Mouse (Mus musculus) hindbrain, embryonic 11.5 days (tissue): ENCODE data around the gene Ctns. TPM values are rescaled to one million over a fixed set of nuclear protein-coding genes. Genes with fewer than 3 reads are reported as not detected.

Source experiments
- ATAC-seq: fragments of 200-750 bp; cut with Nextera tagmentation; 2 replicates; pipeline ENCODE4 v1.8.0; 2017; ENCODE audit warnings: mild to moderate bottlenecking, moderate TSS enrichment, moderate library complexity; ENCODE audit not compliant: low FRiP score
- DNase-seq: peaks from one replicate; pipeline ENCODE4 v3.0.0-alpha.2; 2015; ENCODE audit warnings: low spot score
- H3K27ac ChIP-seq: fragments of 300-500 bp; sonication (generic); 2 replicates; pipeline ENCODE4 v1.5.1; 2014; ENCODE audit warnings: mild to moderate bottlenecking, low read depth, low read length
- H3K27me3 ChIP-seq: fragments of 300-500 bp; sonication (generic); 2 replicates; pipeline ENCODE4 v1.6.1; 2014; ENCODE audit warnings: mild to moderate bottlenecking, low read length, moderate library complexity, mixed read lengths; ENCODE audit not compliant: control insufficient read depth, insufficient read depth
- H3K36me3 ChIP-seq: fragments of 300-500 bp; sonication (generic); 2 replicates; pipeline ENCODE4 v1.6.1; 2014; ENCODE audit warnings: mild to moderate bottlenecking, low read length, moderate library complexity, mixed read lengths; ENCODE audit not compliant: control insufficient read depth, insufficient read depth
- H3K4me1 ChIP-seq: fragments of 300-500 bp; sonication (generic); replicated peaks from 2 replicates; pipeline ENCODE4 v1.6.1; 2014; ENCODE audit warnings: low read length, mixed read lengths; ENCODE audit not compliant: control insufficient read depth, insufficient read depth
- H3K4me2 ChIP-seq: fragments of 300-500 bp; sonication (generic); replicated peaks from 2 replicates; pipeline ENCODE4 v1.6.1; 2014; ENCODE audit warnings: mild to moderate bottlenecking, low read depth, low read length
- H3K4me3 ChIP-seq: fragments of 300-500 bp; sonication (generic); 2 replicates; pipeline ENCODE4 v1.5.1; 2014; ENCODE audit warnings: low read depth, low read length
- H3K9ac ChIP-seq: fragments of 300-500 bp; sonication (generic); 2 replicates; pipeline ENCODE4 v1.6.1; 2014; ENCODE audit warnings: low read depth, low read length
- H3K9me3 ChIP-seq: fragments of 300-500 bp; sonication (generic); 2 replicates; pipeline ENCODE4 v1.6.1; 2016; ENCODE audit warnings: low read length; ENCODE audit not compliant: control insufficient read depth
- WGBS: fragments of 180-500 bp; shearing (Covaris S2); extraction: QIAGEN DNeasy Blood & Tissue Kit; methylation state at CpG from one replicate; pipeline ENCODE4 v1.1.7; 2014; 5-methylcytosine and 5-hydroxymethylcytosine counted together
- polyA plus RNA-seq: library from polyadenylated mRNA; unstranded; fragments of >200 nt; fragmentation: Nextera tagmentation; extraction: Ambion mirVana; gene quantifications from 2 replicates; pipeline ENCODE4 v1.2.1, GENCODE M21; 2014

Gene Ctns
- polyA plus RNA-seq, 1 experiment from 2014 or later = 25.2 TPM

DNA sequence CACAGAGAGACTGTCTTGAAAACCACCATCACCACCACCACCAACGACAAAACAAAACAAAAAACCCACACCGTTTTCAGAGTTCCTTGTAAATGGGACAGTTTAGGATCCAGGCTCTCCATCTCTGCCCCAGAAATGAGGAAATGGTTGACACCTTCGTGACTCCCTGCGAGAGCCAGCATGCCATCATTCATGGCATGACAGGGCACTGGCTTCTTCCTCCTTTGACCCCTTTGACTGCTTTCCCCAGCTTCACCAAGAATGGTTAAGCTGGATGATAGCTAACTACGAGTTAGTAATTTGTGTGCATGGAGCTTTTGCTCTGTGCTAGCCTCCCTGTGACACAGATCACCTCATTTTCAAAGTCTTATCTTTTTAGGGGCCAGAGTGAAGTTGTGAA lies 36.6 kb downstream of the Ctns start:
- H3K4me3 ChIP-seq = no peak overlapping the region
- no peak overlapping the region for H3K27ac ChIP-seq
- no peak overlapping the region for H3K4me2 ChIP-seq
- no peaks in the 10 kb centered on the region for H3K9me3 ChIP-seq
- whole genome bisulfite sequencing = 72% methylated on average over 5 of the region's 5 CpGs
- ATAC-seq = no peak
- H3K4me1 ChIP-seq = peaks cover 3% of the 10 kb centered on the region; the same call in 1 of the 2 replicates
- H3K9ac ChIP-seq = no peak overlapping the region
- no peaks in the 10 kb centered on the region for H3K36me3 ChIP-seq
- DNase-seq = no peak
- H3K27me3 ChIP-seq = peaks cover 13% of the 10 kb centered on the region

DNA sequence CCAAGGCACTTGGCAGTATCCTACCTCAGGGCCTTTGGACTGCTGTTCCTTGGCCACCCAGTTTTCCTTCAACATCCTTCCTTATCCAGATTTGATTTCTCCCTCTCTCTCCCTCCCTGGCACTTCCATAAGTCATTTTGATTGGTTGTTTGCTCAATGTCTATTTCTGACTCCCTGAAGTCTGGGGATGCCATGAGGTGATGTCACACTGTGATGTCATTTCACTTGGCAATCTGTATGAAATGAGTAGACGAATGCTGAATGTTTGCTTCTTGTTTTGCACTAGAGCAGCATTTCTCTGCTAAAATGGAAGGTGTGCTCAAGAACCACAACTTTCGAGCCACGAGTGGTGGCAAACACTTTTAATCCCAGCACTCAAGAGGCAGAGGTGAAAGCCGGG lies 37.2 kb downstream of the Ctns start:
- no peak for DNase-seq
- Histone ChIP-seq H3K36me3 (no peaks in the 10 kb centered on the region), H3K4me2 (no peak overlapping the region), H3K27me3 (peaks cover 13% of the 10 kb centered on the region), H3K9ac (no peak overlapping the region), H3K4me1 (peaks cover 3% of the 10 kb centered on the region; the same call in 1 of the 2 replicates), H3K9me3 (no peaks in the 10 kb centered on the region), H3K27ac (no peak overlapping the region), H3K4me3 (no peak overlapping the region)
- no peak for ATAC-seq
- 91% methylated on average over 4 of the region's 4 CpGs for WGBS

DNA sequence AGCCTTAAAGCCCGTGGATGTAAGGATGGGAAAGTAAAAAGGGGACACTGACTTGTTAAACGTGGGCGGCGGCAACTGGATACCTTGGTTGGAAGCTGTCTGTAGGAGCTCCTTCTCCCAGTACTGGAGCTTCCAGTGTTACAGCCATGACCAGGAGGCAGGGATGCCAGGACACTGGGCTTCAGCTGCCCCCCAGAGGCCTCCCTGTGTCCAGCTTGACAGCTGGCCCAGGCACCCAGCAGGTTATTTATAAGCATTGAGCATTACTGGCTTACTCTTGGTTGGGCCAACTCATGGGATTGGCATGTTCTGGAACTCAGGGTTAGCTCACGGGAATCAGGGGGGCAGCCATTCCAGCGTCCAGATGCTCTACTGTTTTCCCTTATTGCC lies 38.0 kb downstream of the Ctns start:
- peak overlapping the region; percentile 80 for H3K4me2 ChIP-seq
- H3K4me1 ChIP-seq = peaks cover 3% of the 10 kb centered on the region; the same call in 1 of the 2 replicates
- no peak overlapping the region for H3K27ac ChIP-seq
- H3K36me3 ChIP-seq = no peaks in the 10 kb centered on the region
- no peak for DNase-seq
- H3K27me3 ChIP-seq = peaks cover 13% of the 10 kb centered on the region
- H3K4me3 ChIP-seq = peak overlapping the region; percentile 36
- no peaks in the 10 kb centered on the region for H3K9me3 ChIP-seq
- no peak overlapping the region; the same call in 1 of the 2 replicates for H3K9ac ChIP-seq
- WGBS = 34% methylated on average over 6 of the region's 6 CpGs
- no peak for ATAC-seq

DNA sequence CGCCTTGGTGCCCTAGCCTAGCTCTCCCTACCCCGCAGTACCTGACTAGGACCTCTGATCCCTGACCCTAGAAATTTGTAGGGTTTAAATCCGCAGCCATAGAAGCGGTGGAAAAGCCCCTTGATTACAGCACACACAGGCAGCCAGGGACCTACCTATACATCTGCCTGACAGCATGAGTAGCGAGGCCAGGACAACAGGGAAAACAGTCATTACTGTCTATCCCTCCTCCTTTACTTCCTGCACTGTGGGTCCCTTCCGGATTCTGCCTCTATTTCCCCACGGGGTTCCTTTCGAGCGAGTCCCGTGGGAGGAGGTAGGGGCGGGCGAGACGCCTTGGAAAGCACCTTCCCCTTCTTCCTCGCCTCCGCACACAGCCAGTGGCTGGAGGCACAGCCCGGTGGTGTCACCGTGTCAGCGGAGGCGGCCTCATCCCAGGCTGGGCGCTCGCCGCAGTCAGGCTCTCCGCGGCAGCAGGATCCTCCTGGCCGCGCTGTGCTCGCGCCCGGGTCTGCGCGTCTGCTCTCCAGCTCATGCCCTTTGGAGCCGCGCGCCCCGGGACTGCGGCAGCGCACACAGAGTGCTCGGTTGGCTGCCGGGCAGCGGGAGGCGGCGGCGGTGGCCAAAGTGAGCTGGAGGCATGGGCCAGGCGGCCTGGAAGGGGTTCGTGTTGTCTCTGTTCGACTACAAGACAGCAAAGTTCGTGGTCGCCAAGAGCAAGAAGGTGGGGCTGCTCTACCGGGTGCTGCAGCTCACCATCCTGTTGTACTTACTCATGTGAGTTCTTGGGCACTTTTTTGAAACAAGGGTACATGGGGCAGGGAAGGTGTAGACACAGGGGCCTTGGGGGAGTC lies 38.7 kb downstream of the Ctns start, which contains the start of gene P2rx5:
TSS of gene P2rx5 (plus strand) at position 465 of the 854 bp plus-strand sequence.
- ATAC-seq (peak; percentile 63), DNase-seq (peak; percentile 63)
- Histone ChIP-seq H3K9ac (peak within 1 kb of the TSS; percentile 53; the same call in 1 of the 2 replicates), H3K4me3 (peak within 1 kb of the TSS; percentile 36), H3K4me2 (peak within 1 kb of the TSS; percentile 80), H3K4me1 (peaks cover 3% of the 10 kb centered on the region; the same call in 1 of the 2 replicates), H3K9me3 (no peaks in the 10 kb centered on the region), H3K27me3 (peaks cover 13% of the 10 kb centered on the region), H3K27ac (no peak within 1 kb of the TSS), H3K36me3 (no peaks in the 10 kb centered on the region)
- WGBS = 2% methylated on average over 49 of the region's 49 CpGs

DNA sequence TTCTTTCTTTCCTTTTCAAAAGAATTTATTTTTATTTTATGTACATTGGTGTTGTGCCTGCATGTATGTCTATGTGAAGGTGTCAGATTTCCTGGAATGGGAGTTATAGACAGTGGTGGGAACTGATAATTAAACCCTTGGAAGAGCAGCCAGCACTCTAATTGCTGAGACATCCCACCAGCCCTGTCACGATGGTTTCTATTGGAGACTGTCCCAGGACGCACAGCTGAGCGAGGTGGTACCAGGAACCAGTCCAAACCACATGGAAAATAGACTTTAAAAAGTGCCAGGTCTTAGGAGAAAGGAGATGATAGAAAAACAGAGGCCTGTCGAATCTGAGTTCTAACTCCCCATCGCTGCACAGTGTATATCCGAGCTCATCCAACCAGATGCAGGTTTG lies 43.8 kb downstream of the Ctns start:
- no peak overlapping the region for H3K9ac ChIP-seq
- no peak for ATAC-seq
- H3K36me3 ChIP-seq = no peaks in the 10 kb centered on the region
- WGBS = 85% methylated on average over 6 of the region's 6 CpGs
- H3K4me1 ChIP-seq = peaks cover under 1% of the 10 kb centered on the region; the same call in 1 of the 2 replicates
- H3K27me3 ChIP-seq = peaks cover 7% of the 10 kb centered on the region; the same call in 1 of the 2 replicates
- H3K27ac ChIP-seq = no peak overlapping the region
- H3K4me2 ChIP-seq = no peak overlapping the region
- no peak for DNase-seq
- H3K4me3 ChIP-seq = no peak overlapping the region
- H3K9me3 ChIP-seq = no peaks in the 10 kb centered on the region

DNA sequence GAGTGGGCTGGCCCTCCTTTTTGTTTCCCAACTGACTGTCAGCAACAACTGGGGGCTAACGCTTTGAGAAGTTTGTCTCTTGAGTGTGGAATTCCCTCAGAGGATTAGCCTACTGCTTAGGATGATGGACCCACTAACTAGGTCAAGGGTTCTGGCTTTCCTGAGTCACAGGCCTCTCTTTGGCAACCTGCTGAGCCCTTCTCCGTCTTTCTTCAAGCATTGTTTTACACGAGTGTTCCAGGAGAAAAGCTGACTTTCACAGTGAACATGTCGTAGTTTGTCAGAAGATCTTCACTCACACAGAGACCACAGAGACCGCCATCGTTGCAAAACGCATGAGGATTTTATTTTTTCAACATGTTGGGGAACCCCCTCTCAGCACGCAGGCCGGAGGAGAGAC lies 50.6 kb downstream of the Ctns start:
- H3K4me3 ChIP-seq = no peak overlapping the region
- no peaks in the 10 kb centered on the region for H3K9me3 ChIP-seq
- H3K27me3 ChIP-seq = no peaks in the 10 kb centered on the region
- H3K4me2 ChIP-seq = no peak overlapping the region
- no peak for DNase-seq
- no peaks in the 10 kb centered on the region for H3K4me1 ChIP-seq
- no peak for ATAC-seq
- WGBS = 79% methylated on average over 9 of the region's 9 CpGs
- no peaks in the 10 kb centered on the region for H3K36me3 ChIP-seq
- no peak overlapping the region for H3K27ac ChIP-seq
- no peak overlapping the region for H3K9ac ChIP-seq

DNA sequence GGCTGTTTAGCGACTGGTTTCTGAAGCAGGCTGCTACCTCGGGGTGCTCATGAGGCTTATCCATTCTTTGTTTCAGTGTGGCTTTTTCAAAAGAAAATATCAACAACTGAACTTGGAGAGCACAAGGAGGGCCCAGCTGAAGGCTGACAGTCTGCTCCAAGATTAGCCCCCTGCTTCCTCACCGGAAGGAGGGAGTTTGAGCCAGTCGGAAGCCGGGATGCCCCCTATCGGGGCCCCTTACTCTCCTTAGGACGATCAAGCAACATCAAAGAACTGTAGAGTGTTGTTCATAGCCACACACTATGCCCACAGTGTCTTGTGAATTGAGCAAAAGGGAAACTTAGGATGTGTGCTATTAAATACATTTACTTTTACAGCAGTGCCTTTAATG lies 51.9 kb downstream of the Ctns start:
- no peaks in the 10 kb centered on the region for H3K9me3 ChIP-seq

DNA sequence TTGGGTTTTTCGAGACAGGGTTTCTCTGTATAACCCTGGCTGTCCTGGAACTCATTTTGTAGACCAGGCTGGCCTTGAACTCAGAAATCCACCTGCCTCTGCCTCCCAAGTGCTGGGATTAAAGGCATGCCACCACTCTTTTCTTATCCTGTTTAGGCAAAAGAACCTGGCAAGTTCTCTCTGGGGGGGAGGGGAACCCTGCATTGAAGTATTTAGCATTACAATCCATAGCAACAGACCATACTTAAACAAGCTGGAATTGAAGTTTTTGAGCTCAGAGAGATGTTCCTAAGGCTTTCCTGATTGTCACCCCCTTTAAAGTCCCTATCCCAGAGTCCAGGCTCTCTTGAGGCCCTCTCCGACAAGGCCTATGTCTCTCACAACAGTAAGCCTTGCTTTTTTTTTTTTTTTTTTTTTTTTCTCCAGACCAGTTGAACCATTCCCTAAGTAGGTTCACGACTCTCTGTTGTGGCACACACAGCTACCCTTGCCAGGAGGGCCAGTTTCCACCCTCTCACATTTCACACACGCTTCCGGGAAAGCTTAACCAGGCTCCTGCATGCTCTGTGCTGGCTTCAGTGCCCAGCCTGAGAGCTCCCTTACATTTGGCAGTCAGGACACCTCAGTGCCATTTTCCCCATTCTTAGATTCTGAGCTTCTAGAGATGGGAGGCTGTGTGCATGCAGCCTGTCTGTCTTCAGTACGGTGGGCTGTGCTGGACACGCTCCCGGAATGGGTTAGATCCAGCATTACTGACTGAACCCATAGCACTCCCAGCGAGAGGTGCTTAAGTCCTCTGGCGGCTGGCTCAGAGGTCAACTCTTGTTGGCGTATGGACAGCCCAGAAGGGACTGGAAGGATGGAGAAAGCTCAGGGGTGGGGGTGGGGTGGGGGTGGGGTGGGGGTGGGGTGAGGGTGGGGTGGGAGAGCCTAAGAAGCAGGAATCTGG lies 52.5 kb downstream of the Ctns start:
- ATAC-seq (no peak), DNase-seq (no peak)
- Histone ChIP-seq H3K27me3 (no peaks in the 10 kb centered on the region), H3K4me1 (no peaks in the 10 kb centered on the region), H3K4me3 (no peak overlapping the region), H3K36me3 (no peaks in the 10 kb centered on the region), H3K27ac (no peak overlapping the region), H3K9ac (no peak overlapping the region), H3K9me3 (no peaks in the 10 kb centered on the region), H3K4me2 (no peak overlapping the region)
- WGBS = 57% methylated on average over 10 of the region's 11 CpGs

More for the DNA sequence above, 51.9 kb downstream of the Ctns start:
- 67% methylated on average over 7 of the region's 7 CpGs for WGBS
- Histone ChIP-seq H3K36me3 (no peaks in the 10 kb centered on the region), H3K4me2 (no peak overlapping the region), H3K4me1 (no peaks in the 10 kb centered on the region), H3K9ac (no peak overlapping the region), H3K27me3 (no peaks in the 10 kb centered on the region), H3K4me3 (no peak overlapping the region), H3K27ac (no peak overlapping the region)
- ATAC-seq (no peak), DNase-seq (no peak)
